Mouse (Mus musculus): ENCODE measurements around the gene Ankzf1. TPM values are rescaled to one million over a fixed set of nuclear protein-coding genes. Genes with fewer than 3 reads are reported as not detected.
"Not testable (repeated sequence)": the region's sequence is repeated elsewhere in the genome, so short reads cannot be mapped to it uniquely, and the experiment has no call there.

The Ankzf1 gene
- polyA plus RNA-seq, 1 experiment from 2014 or later: 26.5 TPM

DNA sequence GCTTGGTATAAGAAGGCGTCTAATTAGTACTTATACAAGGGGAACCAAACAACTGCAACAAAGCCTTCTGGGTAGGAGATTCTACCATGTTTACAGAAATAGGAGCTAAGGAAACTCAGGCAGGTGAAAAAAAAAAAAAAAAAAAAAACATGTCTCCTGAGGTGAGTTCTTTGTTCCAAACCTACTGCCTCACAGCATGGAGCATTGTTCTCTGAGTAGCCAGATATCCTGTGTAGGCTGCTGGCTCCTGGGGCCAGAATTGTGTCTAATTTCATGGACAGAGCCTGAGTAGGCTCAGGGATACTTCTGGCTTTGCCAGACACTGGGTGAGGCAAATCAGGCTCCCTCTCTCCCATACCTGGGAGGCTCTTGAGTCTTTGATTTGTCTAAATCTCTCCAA, 35.7 kb downstream of the Ankzf1 start:
- WGBS: 61% methylated on average over 1 of the region's 1 CpGs
- Histone ChIP-seq H3K4me1 (ENCODE audit: control insufficient read depth, insufficient read depth, low read length) (no peaks in the 10 kb centered on the region), H3K4me2 (ENCODE audit: low read depth, low read length) (no peak overlapping the region), H3K9ac (ENCODE audit: low read length) (no peak overlapping the region), H3K9me3 (replicated peaks; ENCODE audit: control insufficient read depth, low read length) (no peaks in the 10 kb centered on the region), H3K36me3 (ENCODE audit: control insufficient read depth, insufficient read depth, low read length) (no peaks in the 10 kb centered on the region), H3K27ac (ENCODE audit: low read length) (no peak overlapping the region), H3K4me3 (replicated peaks; ENCODE audit: low read length) (no peak overlapping the region), H3K27me3 (ENCODE audit: control insufficient read depth, insufficient read depth, low read length) (no peaks in the 10 kb centered on the region)
- no peak for ATAC-seq (ENCODE audit: insufficient read depth, low FRiP score)

DNA sequence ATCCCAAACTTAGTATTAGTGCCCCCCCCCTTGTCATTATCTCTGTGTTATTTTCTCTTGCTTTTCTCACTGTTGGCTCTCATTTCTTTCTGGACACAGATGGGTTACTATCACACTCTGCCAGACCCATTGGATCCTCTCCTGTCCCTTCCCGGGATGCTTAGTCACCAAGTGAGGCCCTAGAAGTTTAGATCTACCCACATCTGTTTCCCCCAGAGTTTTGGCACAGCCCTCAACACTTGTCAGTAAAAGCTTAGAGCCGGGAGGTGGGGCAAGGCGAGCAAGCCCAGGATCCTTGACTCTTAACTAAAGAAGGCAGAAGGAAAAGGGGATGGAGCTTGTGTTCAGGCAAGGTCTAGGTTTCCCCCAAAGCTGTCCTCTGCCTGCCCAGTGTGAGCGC, 37.2 kb downstream of the Ankzf1 start:
- H3K27ac ChIP-seq (ENCODE audit: low read length): no peak overlapping the region
- H3K9me3 ChIP-seq (replicated peaks; ENCODE audit: control insufficient read depth, low read length): no peaks in the 10 kb centered on the region
- H3K9ac ChIP-seq (ENCODE audit: low read length): no peak overlapping the region
- WGBS: 64% methylated on average over 4 of the region's 4 CpGs
- H3K27me3 ChIP-seq (ENCODE audit: control insufficient read depth, insufficient read depth, low read length): no peaks in the 10 kb centered on the region
- H3K4me2 ChIP-seq (ENCODE audit: low read depth, low read length): no peak overlapping the region
- H3K4me3 ChIP-seq (replicated peaks; ENCODE audit: low read length): no peak overlapping the region
- no peaks in the 10 kb centered on the region for H3K36me3 ChIP-seq (ENCODE audit: control insufficient read depth, insufficient read depth, low read length)
- H3K4me1 ChIP-seq (ENCODE audit: control insufficient read depth, insufficient read depth, low read length): no peaks in the 10 kb centered on the region
- no peak for ATAC-seq (ENCODE audit: insufficient read depth, low FRiP score)

- H3K4me2 ChIP-seq (ENCODE audit: low read depth, low read length): no peak overlapping the region
- H3K27me3 ChIP-seq (ENCODE audit: control insufficient read depth, insufficient read depth, low read length): no peaks in the 10 kb centered on the region
- peak; percentile 39; the same call in 1 of the 2 replicates for ATAC-seq (ENCODE audit: insufficient read depth, low FRiP score)
- H3K9ac ChIP-seq (ENCODE audit: low read length): no peak overlapping the region
- no peaks in the 10 kb centered on the region for H3K9me3 ChIP-seq (replicated peaks; ENCODE audit: control insufficient read depth, low read length)
- H3K4me1 ChIP-seq (ENCODE audit: control insufficient read depth, insufficient read depth, low read length): no peaks in the 10 kb centered on the region
- no peak overlapping the region for H3K4me3 ChIP-seq (replicated peaks; ENCODE audit: low read length)
- H3K27ac ChIP-seq (ENCODE audit: low read length): peak overlapping the region; percentile 53
- H3K36me3 ChIP-seq (ENCODE audit: control insufficient read depth, insufficient read depth, low read length): no peaks in the 10 kb centered on the region
- 61% methylated on average over 7 of the region's 7 CpGs for WGBS
These were observed 38.5 kb downstream of the Ankzf1 start for GRCm38 (mm10) chr1:75230335-75230994.

GRCm38 (mm10) chr1:75231224-75231623, 39.3 kb downstream of the Ankzf1 start:
- ATAC-seq (ENCODE audit: insufficient read depth, low FRiP score): no peak
- WGBS: 75% methylated on average over 4 of the region's 4 CpGs
- peak overlapping the region; percentile 33; the same call in 1 of the 2 replicates for H3K9ac ChIP-seq (ENCODE audit: low read length)
- no peaks in the 10 kb centered on the region for H3K36me3 ChIP-seq (ENCODE audit: control insufficient read depth, insufficient read depth, low read length)
- H3K4me2 ChIP-seq (ENCODE audit: low read depth, low read length): no peak overlapping the region
- H3K27ac ChIP-seq (ENCODE audit: low read length): peak overlapping the region; percentile 53
- H3K27me3 ChIP-seq (ENCODE audit: control insufficient read depth, insufficient read depth, low read length): no peaks in the 10 kb centered on the region
- H3K9me3 ChIP-seq (replicated peaks; ENCODE audit: control insufficient read depth, low read length): no peaks in the 10 kb centered on the region
- no peak overlapping the region for H3K4me3 ChIP-seq (replicated peaks; ENCODE audit: low read length)
- peaks cover 4% of the 10 kb centered on the region for H3K4me1 ChIP-seq (ENCODE audit: control insufficient read depth, insufficient read depth, low read length)

DNA sequence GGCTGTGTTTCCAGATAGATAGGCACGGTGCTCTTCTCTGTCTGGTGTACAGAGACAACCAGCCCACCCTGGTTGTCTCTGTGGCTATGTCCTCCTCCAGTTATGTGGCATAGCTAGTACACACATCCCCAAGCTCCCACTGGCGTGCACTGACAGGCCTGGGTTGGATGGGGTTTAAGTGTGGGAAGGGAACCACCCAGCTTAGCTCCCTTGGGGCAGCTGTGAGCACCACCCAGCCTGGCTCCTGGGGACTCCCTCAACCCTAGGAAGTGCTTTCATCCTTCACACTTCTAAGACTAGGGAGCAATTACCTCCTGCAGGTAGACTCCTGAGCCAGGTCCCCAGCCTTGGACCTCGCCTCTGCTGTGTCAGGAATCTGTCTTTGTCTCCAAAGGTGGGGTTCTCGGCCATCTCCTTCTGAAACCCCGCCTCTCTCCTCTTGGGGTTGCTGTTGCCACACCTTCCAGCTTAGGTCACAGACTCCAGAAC, 39.8 kb downstream of the Ankzf1 start, which contains the start of gene A630095N17Rik:
Gene A630095N17Rik, minus strand, starts transcription at position 439 of the 489 bp plus-strand sequence.
- Histone ChIP-seq H3K9me3 (replicated peaks; ENCODE audit: control insufficient read depth, low read length) (no peaks in the 10 kb centered on the region), H3K4me2 (ENCODE audit: low read depth, low read length) (no peak within 1 kb of the TSS), H3K27ac (ENCODE audit: low read length) (peak within 1 kb of the TSS; percentile 53), H3K36me3 (ENCODE audit: control insufficient read depth, insufficient read depth, low read length) (no peaks in the 10 kb centered on the region), H3K27me3 (ENCODE audit: control insufficient read depth, insufficient read depth, low read length) (no peaks in the 10 kb centered on the region), H3K4me1 (ENCODE audit: control insufficient read depth, insufficient read depth, low read length) (peaks cover 4% of the 10 kb centered on the region), H3K9ac (ENCODE audit: low read length) (peak within 1 kb of the TSS; percentile 33; the same call in 1 of the 2 replicates), H3K4me3 (replicated peaks; ENCODE audit: low read length) (no peak within 1 kb of the TSS)
- ATAC-seq (ENCODE audit: insufficient read depth, low FRiP score): no peak
- WGBS: 61% methylated on average over 5 of the region's 5 CpGs

GRCm38 (mm10) chr1:75232489-75232888, 40.5 kb downstream of the Ankzf1 start:
- peaks cover 12% of the 10 kb centered on the region for H3K4me1 ChIP-seq (ENCODE audit: control insufficient read depth, insufficient read depth, low read length)
- not testable (repeated sequence) for H3K36me3 ChIP-seq (ENCODE audit: control insufficient read depth, insufficient read depth, low read length); H3K4me2 ChIP-seq (ENCODE audit: low read depth, low read length); ATAC-seq (ENCODE audit: insufficient read depth, low FRiP score); H3K4me3 ChIP-seq (replicated peaks; ENCODE audit: low read length); H3K27ac ChIP-seq (ENCODE audit: low read length); H3K9me3 ChIP-seq (replicated peaks; ENCODE audit: control insufficient read depth, low read length); H3K27me3 ChIP-seq (ENCODE audit: control insufficient read depth, insufficient read depth, low read length); H3K9ac ChIP-seq (ENCODE audit: low read length)
- 59% methylated on average over 4 of the region's 4 CpGs for WGBS

GRCm38 (mm10) chr1:75234606-75235005, 42.7 kb downstream of the Ankzf1 start:
- Histone ChIP-seq H3K36me3 (ENCODE audit: control insufficient read depth, insufficient read depth, low read length) (peaks cover under 1% of the 10 kb centered on the region; the same call in 1 of the 2 replicates), H3K27ac (ENCODE audit: low read length) (no peak overlapping the region), H3K4me2 (ENCODE audit: low read depth, low read length) (no peak overlapping the region), H3K4me1 (ENCODE audit: control insufficient read depth, insufficient read depth, low read length) (peaks cover 14% of the 10 kb centered on the region), H3K9ac (ENCODE audit: low read length) (no peak overlapping the region), H3K27me3 (ENCODE audit: control insufficient read depth, insufficient read depth, low read length) (no peaks in the 10 kb centered on the region), H3K4me3 (replicated peaks; ENCODE audit: low read length) (no peak overlapping the region), H3K9me3 (replicated peaks; ENCODE audit: control insufficient read depth, low read length) (no peaks in the 10 kb centered on the region)
- WGBS: 2% methylated on average over 8 of the region's 8 CpGs
- no peak for ATAC-seq (ENCODE audit: insufficient read depth, low FRiP score)

DNA sequence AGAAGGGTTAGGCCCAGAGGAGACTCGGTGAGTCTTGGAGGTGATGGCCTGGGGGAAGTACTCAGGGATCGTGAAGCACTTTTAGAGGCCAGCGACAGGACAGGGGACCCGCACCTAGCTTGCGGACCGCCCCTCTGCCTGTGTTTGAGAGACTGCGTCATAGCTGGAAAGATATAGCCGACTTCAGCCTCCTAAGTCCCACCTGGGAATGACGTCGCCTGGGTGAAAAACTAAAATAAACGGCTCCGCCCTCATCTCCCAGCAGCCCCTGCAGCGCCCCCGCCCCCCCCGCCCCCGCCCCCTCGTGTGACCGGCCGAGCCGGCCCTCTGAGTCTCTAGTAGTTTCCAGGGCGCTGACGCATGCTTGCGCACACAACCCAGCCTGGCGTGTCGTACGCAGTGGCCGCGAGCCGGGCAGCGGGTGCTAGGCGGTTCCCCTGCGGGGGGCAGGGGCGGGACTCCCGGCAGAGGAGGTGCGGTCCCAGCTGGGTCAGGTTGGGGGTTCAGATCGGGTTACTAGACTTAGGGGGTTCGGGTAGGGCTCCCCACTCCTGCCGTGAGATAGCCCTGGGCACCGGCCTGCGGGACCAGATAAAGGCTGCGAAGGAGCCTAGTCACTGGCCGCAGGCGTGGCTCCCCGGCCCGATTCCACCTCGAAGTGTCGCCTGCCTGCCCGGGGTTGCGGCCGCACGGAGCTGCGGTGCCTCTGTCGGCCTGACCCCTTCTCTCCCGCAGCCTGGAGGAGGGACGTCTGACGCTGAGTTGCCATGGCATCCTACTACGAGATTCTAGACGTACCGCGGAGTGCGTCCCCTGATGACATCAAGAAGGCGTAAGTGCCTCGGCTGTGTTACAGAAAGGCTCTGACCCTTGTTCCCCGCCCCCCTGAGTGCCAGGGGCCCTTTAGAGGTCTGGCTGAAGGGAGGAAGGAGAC, 44.4 kb downstream of the Ankzf1 start, which contains the start of gene Dnajb2:
Gene Dnajb2, plus strand, starts transcription at position 290 of the 934 bp plus-strand sequence.
- Histone ChIP-seq H3K27me3 (ENCODE audit: control insufficient read depth, insufficient read depth, low read length) (no peaks in the 10 kb centered on the region), H3K4me2 (ENCODE audit: low read depth, low read length) (peak within 1 kb of the TSS; percentile 86), H3K9ac (ENCODE audit: low read length) (peak within 1 kb of the TSS; percentile 87), H3K4me1 (ENCODE audit: control insufficient read depth, insufficient read depth, low read length) (peaks cover 14% of the 10 kb centered on the region), H3K9me3 (replicated peaks; ENCODE audit: control insufficient read depth, low read length) (no peaks in the 10 kb centered on the region), H3K27ac (ENCODE audit: low read length) (peak within 1 kb of the TSS; percentile 89), H3K4me3 (replicated peaks; ENCODE audit: low read length) (peak within 1 kb of the TSS; percentile 73), H3K36me3 (ENCODE audit: control insufficient read depth, insufficient read depth, low read length) (peaks cover 7% of the 10 kb centered on the region; the same call in 1 of the 2 replicates)
- WGBS: under 1% methylated on average over 63 of the region's 64 CpGs
- ATAC-seq (ENCODE audit: insufficient read depth, low FRiP score): peak; percentile 96

DNA sequence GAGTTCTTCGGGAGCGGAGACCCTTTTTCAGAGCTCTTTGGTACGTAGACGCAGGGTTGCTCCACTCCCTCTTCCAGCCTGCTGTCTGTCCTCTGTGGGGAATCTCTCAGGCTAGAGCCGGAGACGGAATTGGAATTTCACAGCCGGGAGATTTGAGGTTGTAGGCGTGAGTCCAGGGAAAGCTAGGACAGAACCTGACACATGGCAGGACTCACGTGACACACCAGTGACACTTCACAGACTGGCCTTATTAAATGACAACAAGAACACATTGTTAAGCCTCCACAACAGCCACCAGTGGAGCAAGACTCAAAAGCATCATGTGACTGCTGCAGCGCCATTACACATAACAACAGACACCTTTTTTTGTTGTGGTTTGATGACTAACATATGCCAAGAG, 47.6 kb downstream of the Ankzf1 start:
- no peak for ATAC-seq (ENCODE audit: insufficient read depth, low FRiP score)
- Histone ChIP-seq H3K27ac (ENCODE audit: low read length) (no peak overlapping the region), H3K27me3 (ENCODE audit: control insufficient read depth, insufficient read depth, low read length) (no peaks in the 10 kb centered on the region), H3K9ac (ENCODE audit: low read length) (no peak overlapping the region), H3K4me1 (ENCODE audit: control insufficient read depth, insufficient read depth, low read length) (peaks cover 14% of the 10 kb centered on the region), H3K36me3 (ENCODE audit: control insufficient read depth, insufficient read depth, low read length) (peaks cover 11% of the 10 kb centered on the region; the same call in 1 of the 2 replicates), H3K9me3 (replicated peaks; ENCODE audit: control insufficient read depth, low read length) (no peaks in the 10 kb centered on the region), H3K4me3 (replicated peaks; ENCODE audit: low read length) (no peak overlapping the region), H3K4me2 (ENCODE audit: low read depth, low read length) (no peak overlapping the region)
- WGBS: 80% methylated on average over 10 of the region's 10 CpGs
